Mouse (Mus musculus): ENCODE measurements at regions not wholly inside any gene's neighbourhood (a gene's known extent, or its start where the extent isn't known, plus 50 kb on each side); places are given as distances from the start of the nearest gene placed in this dataset.

- TF ChIP-seq GATA1 (IDR thresholded peaks at IDR 0.05; ENCODE audit: low read length) (no peak), TAL1 (IDR thresholded peaks at IDR 0.05; ENCODE audit: low read length) (no peak)
These were observed 322.1 kb downstream of the Prdm2 start for GRCm38 (mm10) chr4:142890711-142891110.
